Mouse (Mus musculus): Measurements from ENCODE around the gene Smad3. TPM values are rescaled to one million over a fixed set of nuclear protein-coding genes. Genes with fewer than 3 reads are reported as not detected.

Smad3 gene
- total and polyA plus RNA-seq, 2 experiments from 2014 or later: 5.5 to 16.0 TPM

DNA sequence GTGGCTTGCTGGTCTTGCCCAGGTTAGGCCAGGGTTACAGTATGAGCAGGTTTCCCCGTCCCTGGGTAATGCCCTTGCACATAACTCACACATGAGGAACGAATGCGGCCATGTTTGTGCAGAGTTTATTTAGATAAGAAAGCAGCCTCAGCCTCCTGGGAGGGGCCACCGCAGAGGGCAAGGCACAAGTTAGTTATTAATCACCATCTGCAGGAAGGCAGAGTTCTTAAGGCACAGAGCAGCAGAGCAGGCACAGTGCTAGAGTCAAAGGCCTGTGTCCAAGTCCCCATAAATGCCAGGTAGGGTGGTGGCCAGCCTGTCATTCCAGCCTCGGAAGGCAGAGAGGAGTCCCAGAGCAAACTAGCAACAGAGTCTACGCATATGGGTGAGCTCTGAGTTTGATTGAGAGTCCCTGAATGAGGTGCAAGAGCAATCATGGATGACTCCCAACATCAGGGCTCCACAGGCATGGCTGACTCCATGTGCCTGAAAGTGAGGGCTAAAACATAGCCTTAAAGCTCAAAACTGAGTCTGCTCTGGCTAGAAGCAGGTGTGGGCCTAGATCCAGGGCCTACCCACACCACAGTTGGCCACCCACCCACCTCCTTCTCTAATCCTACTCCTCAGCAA lies 17.2 kb upstream of the Smad3 start:
- no peak overlapping the region for H3K9ac ChIP-seq
- H3K9me3 ChIP-seq (ENCODE audit: low read length): no peaks in the 10 kb centered on the region
- no peak overlapping the region for H3K27ac ChIP-seq (ENCODE audit: low read depth, low read length)
- ATAC-seq (no peak), DNase-seq (no peak)
- H3K4me1 ChIP-seq (ENCODE audit: insufficient read depth): no peaks in the 10 kb centered on the region
- WGBS: 94% methylated on average over 6 of the region's 6 CpGs
- H3K27me3 ChIP-seq (ENCODE audit: insufficient read depth, low read length): no peaks in the 10 kb centered on the region; the same call in 1 of the 2 replicates
- no peak for TF ChIP-seq CTCF (IDR thresholded peaks at IDR 0.05; ENCODE audit: low read depth)
- no peaks in the 10 kb centered on the region for H3K36me3 ChIP-seq (ENCODE audit: insufficient read depth)
- H3K4me2 ChIP-seq (ENCODE audit: low read depth): no peak overlapping the region
- H3K4me3 ChIP-seq (ENCODE audit: low read depth, low read length): no peak overlapping the region

DNA sequence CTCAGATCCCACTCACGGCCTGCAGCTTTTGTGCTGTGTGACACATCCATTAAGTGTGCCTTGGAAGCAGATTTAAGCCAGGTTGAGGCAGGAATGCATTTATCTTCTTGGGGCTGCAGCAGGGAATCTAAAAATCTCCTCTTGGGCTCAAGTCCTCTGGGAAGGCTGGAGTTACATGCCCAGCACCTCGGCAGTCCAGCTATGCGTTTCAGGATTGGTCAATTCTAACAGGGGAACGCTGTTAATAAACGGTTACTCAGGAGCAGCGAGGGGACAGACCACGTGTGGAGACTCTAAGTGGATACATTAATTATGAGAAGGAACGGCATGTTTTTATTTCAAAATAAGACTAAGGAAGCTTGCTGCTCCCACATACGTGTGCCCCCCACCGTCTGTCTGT lies 14.7 kb upstream of the Smad3 start:
- Histone ChIP-seq H3K27me3 (ENCODE audit: insufficient read depth, low read length) (no peaks in the 10 kb centered on the region; the same call in 1 of the 2 replicates), H3K9ac (no peak overlapping the region), H3K36me3 (ENCODE audit: insufficient read depth) (no peaks in the 10 kb centered on the region), H3K4me1 (ENCODE audit: insufficient read depth) (no peaks in the 10 kb centered on the region), H3K4me2 (ENCODE audit: low read depth) (no peak overlapping the region), H3K27ac (ENCODE audit: low read depth, low read length) (no peak overlapping the region), H3K4me3 (ENCODE audit: low read depth, low read length) (no peak overlapping the region), H3K9me3 (ENCODE audit: low read length) (no peaks in the 10 kb centered on the region)
- DNase-seq: no peak
- ATAC-seq: no peak
- TF ChIP-seq CTCF (IDR thresholded peaks at IDR 0.05; ENCODE audit: low read depth): no peak
- 58% methylated on average over 10 of the region's 10 CpGs for WGBS

DNA sequence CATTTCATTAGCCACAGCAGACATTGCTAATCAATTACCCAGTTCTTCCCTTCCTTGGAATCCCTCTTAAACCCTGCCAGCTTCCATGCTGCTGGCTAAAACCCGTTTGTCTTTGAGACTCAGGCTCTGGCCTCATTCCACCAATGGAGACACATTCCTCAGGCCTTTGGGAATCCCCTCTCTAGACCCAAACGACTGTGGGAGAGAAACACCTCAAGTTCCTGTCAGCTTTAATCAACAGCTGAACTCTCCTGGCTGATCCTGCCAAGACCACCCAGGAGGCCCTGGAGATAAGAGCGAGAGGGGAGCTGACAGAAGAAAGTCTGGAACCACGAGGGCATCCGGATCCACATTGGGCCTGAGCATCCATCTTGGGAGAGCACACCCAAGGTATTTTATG lies 13.9 kb upstream of the Smad3 start:
- TF ChIP-seq CTCF (IDR thresholded peaks at IDR 0.05; ENCODE audit: low read depth): no peak
- 56% methylated on average over 5 of the region's 5 CpGs for WGBS
- Histone ChIP-seq H3K4me3 (ENCODE audit: low read depth, low read length) (no peak overlapping the region), H3K27ac (ENCODE audit: low read depth, low read length) (no peak overlapping the region), H3K36me3 (ENCODE audit: insufficient read depth) (no peaks in the 10 kb centered on the region), H3K9ac (no peak overlapping the region), H3K27me3 (ENCODE audit: insufficient read depth, low read length) (no peaks in the 10 kb centered on the region; the same call in 1 of the 2 replicates), H3K4me1 (ENCODE audit: insufficient read depth) (no peaks in the 10 kb centered on the region), H3K9me3 (ENCODE audit: low read length) (no peaks in the 10 kb centered on the region), H3K4me2 (ENCODE audit: low read depth) (no peak overlapping the region)
- ATAC-seq: no peak
- DNase-seq: no peak

DNA sequence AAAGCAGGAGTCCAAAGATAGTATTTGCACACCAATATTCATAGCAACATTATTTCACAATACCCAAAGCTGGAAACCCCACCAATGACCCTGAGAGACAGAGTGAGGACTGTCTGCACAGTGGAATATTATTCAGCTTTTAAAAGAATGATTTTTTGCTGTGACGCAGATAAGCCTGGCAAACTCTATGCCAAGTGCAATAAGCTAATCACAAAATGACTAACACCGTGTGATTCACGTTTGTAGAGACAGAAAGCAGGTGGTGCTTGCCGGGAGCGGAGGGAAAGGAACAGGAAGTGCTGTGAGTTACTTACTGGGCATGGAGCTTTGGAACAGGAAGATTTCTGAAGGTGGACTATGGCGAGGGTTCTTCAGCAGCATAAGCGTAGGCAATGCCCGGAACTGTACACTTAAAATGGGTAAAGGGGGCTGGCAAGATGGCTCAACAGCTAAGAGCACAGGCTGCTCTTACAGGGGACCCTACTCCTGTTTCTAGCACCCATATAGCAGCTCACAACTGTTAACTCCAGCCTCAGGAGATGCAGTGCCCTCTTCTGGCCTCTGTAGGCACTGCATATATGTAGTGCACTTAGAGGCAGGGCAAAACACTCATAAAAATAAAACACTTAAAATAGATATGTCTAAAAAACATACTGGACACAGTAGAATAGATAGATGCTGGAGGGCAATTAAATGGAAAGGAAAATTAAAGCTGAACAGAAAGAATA lies 3.7 kb upstream of the Smad3 start:
- no peak for ATAC-seq
- H3K4me1 ChIP-seq (ENCODE audit: insufficient read depth): peaks cover 2% of the 10 kb centered on the region
- no peaks in the 10 kb centered on the region for H3K36me3 ChIP-seq (ENCODE audit: insufficient read depth)
- no peaks in the 10 kb centered on the region for H3K27me3 ChIP-seq (ENCODE audit: insufficient read depth, low read length)
- no peak overlapping the region for H3K4me3 ChIP-seq (ENCODE audit: low read depth, low read length)
- H3K27ac ChIP-seq (ENCODE audit: low read depth, low read length): no peak overlapping the region
- H3K4me2 ChIP-seq (ENCODE audit: low read depth): no peak overlapping the region
- H3K9ac ChIP-seq: no peak overlapping the region
- TF ChIP-seq CTCF (IDR thresholded peaks at IDR 0.05; ENCODE audit: low read depth): peak; percentile 34; the same call in 1 of the 2 replicates
- no peak for DNase-seq
- H3K9me3 ChIP-seq (ENCODE audit: low read length): no peaks in the 10 kb centered on the region
- WGBS: 94% methylated on average over 8 of the region's 8 CpGs

DNA sequence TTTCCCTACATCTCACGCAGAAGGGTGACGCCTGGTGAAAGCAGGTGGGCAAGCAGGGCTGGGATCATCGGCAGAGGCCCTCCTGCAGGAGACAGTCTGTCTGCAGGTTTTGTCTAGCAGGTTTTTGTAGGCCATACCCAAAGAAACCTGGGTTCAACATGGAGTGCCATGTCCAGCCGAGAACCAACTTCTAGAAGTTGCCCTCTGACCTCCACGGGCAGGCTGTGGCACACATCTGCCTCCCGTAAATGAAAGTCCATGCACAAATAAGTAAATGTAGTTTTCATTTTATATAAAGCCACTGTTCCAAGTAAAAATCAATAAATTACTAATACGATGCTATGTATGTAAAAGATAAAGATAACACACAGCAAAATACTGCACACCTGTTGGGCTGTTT lies 3.0 kb upstream of the Smad3 start:
- DNase-seq (no peak), ATAC-seq (no peak)
- no peak overlapping the region for H3K4me3 ChIP-seq (ENCODE audit: low read depth, low read length)
- H3K27me3 ChIP-seq (ENCODE audit: insufficient read depth, low read length): no peaks in the 10 kb centered on the region
- no peaks in the 10 kb centered on the region for H3K9me3 ChIP-seq (ENCODE audit: low read length)
- 99% methylated on average over 7 of the region's 7 CpGs for WGBS
- H3K4me1 ChIP-seq (ENCODE audit: insufficient read depth): peaks cover 10% of the 10 kb centered on the region
- H3K4me2 ChIP-seq (ENCODE audit: low read depth): no peak overlapping the region
- no peak overlapping the region for H3K9ac ChIP-seq
- H3K27ac ChIP-seq (ENCODE audit: low read depth, low read length): no peak overlapping the region
- no peak for TF ChIP-seq CTCF (IDR thresholded peaks at IDR 0.05; ENCODE audit: low read depth)
- no peaks in the 10 kb centered on the region for H3K36me3 ChIP-seq (ENCODE audit: insufficient read depth)

DNA sequence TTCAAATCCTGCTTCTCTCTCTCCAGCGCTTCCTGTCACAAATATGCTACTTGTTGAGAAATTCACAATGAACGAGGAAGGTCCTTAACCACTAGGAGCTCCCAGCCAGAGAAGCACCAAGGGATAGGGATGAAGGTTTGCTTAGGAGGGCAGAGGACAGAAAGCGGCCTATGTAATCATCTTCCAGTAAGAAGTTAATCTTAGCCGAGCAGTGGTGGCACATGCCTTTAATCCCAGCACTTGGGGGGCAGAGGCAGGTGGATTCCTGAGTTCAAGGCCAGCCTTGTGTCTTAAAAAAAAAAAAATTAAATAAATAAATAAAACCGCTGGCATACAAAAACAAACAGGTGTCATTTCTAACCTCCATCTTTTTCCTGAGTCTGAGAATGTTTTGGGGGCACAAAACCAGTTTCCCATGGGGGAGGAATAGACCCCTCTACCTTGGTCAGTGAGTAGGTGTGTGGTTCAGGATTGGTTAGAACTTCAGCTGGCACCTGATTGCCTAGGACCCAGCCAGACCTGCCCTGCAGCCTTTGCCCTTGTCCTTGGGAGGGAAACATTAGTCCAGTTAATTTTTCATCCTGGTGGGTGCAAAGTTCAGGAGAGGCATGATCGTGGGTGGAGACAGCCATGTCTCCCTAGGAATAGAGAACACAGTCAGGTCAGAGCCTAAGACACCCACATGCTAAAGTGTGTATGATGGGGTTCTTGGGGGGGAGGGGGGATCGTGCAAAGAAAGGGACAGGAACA lies 2.4 kb upstream of the Smad3 start:
- no peak for DNase-seq
- no peak for ATAC-seq
- H3K9me3 ChIP-seq (ENCODE audit: low read length): no peaks in the 10 kb centered on the region
- H3K4me1 ChIP-seq (ENCODE audit: insufficient read depth): peaks cover 12% of the 10 kb centered on the region
- 82% methylated on average over 7 of the region's 7 CpGs for WGBS
- no peaks in the 10 kb centered on the region for H3K27me3 ChIP-seq (ENCODE audit: insufficient read depth, low read length)
- no peak overlapping the region for H3K4me3 ChIP-seq (ENCODE audit: low read depth, low read length)
- H3K27ac ChIP-seq (ENCODE audit: low read depth, low read length): no peak overlapping the region
- H3K4me2 ChIP-seq (ENCODE audit: low read depth): no peak overlapping the region
- H3K9ac ChIP-seq: no peak overlapping the region
- TF ChIP-seq CTCF (IDR thresholded peaks at IDR 0.05; ENCODE audit: low read depth): no peak
- no peaks in the 10 kb centered on the region for H3K36me3 ChIP-seq (ENCODE audit: insufficient read depth)
